Mouse (Mus musculus): ENCODE measurements around the gene Dph7. TPM values are rescaled to one million over a fixed set of nuclear protein-coding genes. Genes with fewer than 3 reads are reported as not detected.
"Not testable (repeated sequence)": the region's sequence is repeated elsewhere in the genome, so short reads cannot be mapped to it uniquely, and the experiment has no call there.

Dph7 gene
- polyA plus RNA-seq, 1 experiment from 2014 or later, result 44.9 TPM

- no peaks in the 10 kb centered on the region for H3K9me3 ChIP-seq (ENCODE audit: control insufficient read depth, low read length)
- H3K4me2 ChIP-seq (ENCODE audit: low read length), result no peak overlapping the region
- ATAC-seq, result no peak
- no peak overlapping the region for H3K27ac ChIP-seq (ENCODE audit: low read length)
- H3K4me3 ChIP-seq (replicated peaks; ENCODE audit: low read length), result no peak overlapping the region
- no peaks in the 10 kb centered on the region for H3K27me3 ChIP-seq (replicated peaks; ENCODE audit: control insufficient read depth, insufficient read depth, low read length)
- H3K4me1 ChIP-seq (replicated peaks; ENCODE audit: control insufficient read depth, insufficient read depth, low read length), result no peaks in the 10 kb centered on the region
- WGBS, result 63% methylated on average over 4 of the region's 4 CpGs
- H3K9ac ChIP-seq (replicated peaks; ENCODE audit: low read depth, low read length), result no peak overlapping the region
- H3K36me3 ChIP-seq (ENCODE audit: control insufficient read depth, insufficient read depth), result no peaks in the 10 kb centered on the region
These were observed 34.3 kb upstream of the Dph7 start for GRCm38 (mm10) chr2:24927810-24928479.

GRCm38 (mm10) chr2:24929119-24929518 is 33.1 kb upstream of the Dph7 start:
- 69% methylated on average over 2 of the region's 2 CpGs for WGBS
- Histone ChIP-seq H3K36me3 (ENCODE audit: control insufficient read depth, insufficient read depth) (no peaks in the 10 kb centered on the region), H3K4me1 (replicated peaks; ENCODE audit: control insufficient read depth, insufficient read depth, low read length) (peaks cover 6% of the 10 kb centered on the region), H3K4me3 (replicated peaks; ENCODE audit: low read length) (no peak overlapping the region), H3K27me3 (replicated peaks; ENCODE audit: control insufficient read depth, insufficient read depth, low read length) (no peaks in the 10 kb centered on the region), H3K27ac (ENCODE audit: low read length) (no peak overlapping the region), H3K9me3 (ENCODE audit: control insufficient read depth, low read length) (no peaks in the 10 kb centered on the region), H3K4me2 (ENCODE audit: low read length) (no peak overlapping the region), H3K9ac (replicated peaks; ENCODE audit: low read depth, low read length) (no peak overlapping the region)
- ATAC-seq, result no peak

- Histone ChIP-seq H3K9ac (replicated peaks; ENCODE audit: low read depth, low read length) (no peak overlapping the region), H3K27ac (ENCODE audit: low read length) (no peak overlapping the region), H3K36me3 (ENCODE audit: control insufficient read depth, insufficient read depth) (no peaks in the 10 kb centered on the region), H3K4me2 (ENCODE audit: low read length) (no peak overlapping the region), H3K4me3 (replicated peaks; ENCODE audit: low read length) (no peak overlapping the region), H3K27me3 (replicated peaks; ENCODE audit: control insufficient read depth, insufficient read depth, low read length) (no peaks in the 10 kb centered on the region), H3K4me1 (replicated peaks; ENCODE audit: control insufficient read depth, insufficient read depth, low read length) (peaks cover 7% of the 10 kb centered on the region), H3K9me3 (ENCODE audit: control insufficient read depth, low read length) (no peaks in the 10 kb centered on the region)
- no peak for ATAC-seq
- 91% methylated on average over 5 of the region's 5 CpGs for WGBS
These were observed 32.6 kb upstream of the Dph7 start for GRCm38 (mm10) chr2:24929593-24929992.

- H3K27me3 ChIP-seq (replicated peaks; ENCODE audit: control insufficient read depth, insufficient read depth, low read length), result no peaks in the 10 kb centered on the region
- 5% methylated on average over 19 of the region's 19 CpGs for WGBS
- H3K27ac ChIP-seq (ENCODE audit: low read length), result no peak overlapping the region
- H3K9ac ChIP-seq (replicated peaks; ENCODE audit: low read depth, low read length), result peak overlapping the region; percentile 66
- H3K4me3 ChIP-seq (replicated peaks; ENCODE audit: low read length), result peak overlapping the region; percentile 57
- peak; percentile 58 for ATAC-seq
- H3K4me1 ChIP-seq (replicated peaks; ENCODE audit: control insufficient read depth, insufficient read depth, low read length), result peaks cover 11% of the 10 kb centered on the region
- H3K36me3 ChIP-seq (ENCODE audit: control insufficient read depth, insufficient read depth), result no peaks in the 10 kb centered on the region
- H3K9me3 ChIP-seq (ENCODE audit: control insufficient read depth, low read length), result no peaks in the 10 kb centered on the region
- H3K4me2 ChIP-seq (ENCODE audit: low read length), result peak overlapping the region; percentile 80
These were observed 27.7 kb upstream of the Dph7 start for GRCm38 (mm10) chr2:24934441-24934963.

GRCm38 (mm10) chr2:24935057-24935796 is 27.0 kb upstream of the Dph7 start, which contains the start of gene Arrdc1:
Gene Arrdc1 (minus strand): TSS chr2:24935252.
- under 1% methylated on average over 48 of the region's 49 CpGs for WGBS
- no peaks in the 10 kb centered on the region for H3K36me3 ChIP-seq (ENCODE audit: control insufficient read depth, insufficient read depth)

GRCm38 (mm10) chr2:24942092-24942491 is 20.1 kb upstream of the Dph7 start:
- no peak overlapping the region for H3K9ac ChIP-seq (replicated peaks; ENCODE audit: low read depth, low read length)
- H3K4me3 ChIP-seq (replicated peaks; ENCODE audit: low read length), result no peak overlapping the region
- no peaks in the 10 kb centered on the region for H3K4me1 ChIP-seq (replicated peaks; ENCODE audit: control insufficient read depth, insufficient read depth, low read length)
- H3K9me3 ChIP-seq (ENCODE audit: control insufficient read depth, low read length), result no peaks in the 10 kb centered on the region
- H3K27ac ChIP-seq (ENCODE audit: low read length), result no peak overlapping the region
- WGBS, result 77% methylated on average over 4 of the region's 4 CpGs
- no peaks in the 10 kb centered on the region for H3K27me3 ChIP-seq (replicated peaks; ENCODE audit: control insufficient read depth, insufficient read depth, low read length)
- H3K36me3 ChIP-seq (ENCODE audit: control insufficient read depth, insufficient read depth), result no peaks in the 10 kb centered on the region
- H3K4me2 ChIP-seq (ENCODE audit: low read length), result no peak overlapping the region
- ATAC-seq, result no peak

More at GRCm38 (mm10) chr2:24935057-24935796, 27.0 kb upstream of the Dph7 start, which contains the start of gene Arrdc1:
- H3K9me3 ChIP-seq (ENCODE audit: control insufficient read depth, low read length), result no peaks in the 10 kb centered on the region
- H3K4me2 ChIP-seq (ENCODE audit: low read length), result peak within 1 kb of the TSS; percentile 80
- peak within 1 kb of the TSS; percentile 57 for H3K4me3 ChIP-seq (replicated peaks; ENCODE audit: low read length)
- peak; percentile 92 for ATAC-seq
- peaks cover 11% of the 10 kb centered on the region for H3K4me1 ChIP-seq (replicated peaks; ENCODE audit: control insufficient read depth, insufficient read depth, low read length)
- H3K27ac ChIP-seq (ENCODE audit: low read length), result no peak within 1 kb of the TSS
- H3K9ac ChIP-seq (replicated peaks; ENCODE audit: low read depth, low read length), result peak within 1 kb of the TSS; percentile 66
- no peaks in the 10 kb centered on the region for H3K27me3 ChIP-seq (replicated peaks; ENCODE audit: control insufficient read depth, insufficient read depth, low read length)

GRCm38 (mm10) chr2:24944304-24944703 is 17.9 kb upstream of the Dph7 start:
- H3K9ac ChIP-seq (replicated peaks; ENCODE audit: low read depth, low read length); H3K27ac ChIP-seq (ENCODE audit: low read length); H3K4me3 ChIP-seq (replicated peaks; ENCODE audit: low read length); H3K36me3 ChIP-seq (ENCODE audit: control insufficient read depth, insufficient read depth); H3K4me1 ChIP-seq (replicated peaks; ENCODE audit: control insufficient read depth, insufficient read depth, low read length); ATAC-seq; H3K27me3 ChIP-seq (replicated peaks; ENCODE audit: control insufficient read depth, insufficient read depth, low read length); H3K4me2 ChIP-seq (ENCODE audit: low read length); H3K9me3 ChIP-seq (ENCODE audit: control insufficient read depth, low read length): not testable (repeated sequence)
- 37% methylated on average over 2 of the region's 2 CpGs for WGBS

- no peaks in the 10 kb centered on the region for H3K9me3 ChIP-seq (ENCODE audit: control insufficient read depth, low read length)
- peak within 1 kb of the TSS; percentile 92 for H3K9ac ChIP-seq (replicated peaks; ENCODE audit: low read depth, low read length)
- peak within 1 kb of the TSS; percentile 98 for H3K4me2 ChIP-seq (ENCODE audit: low read length)
- ATAC-seq, result peak; percentile 98
- peaks cover 14% of the 10 kb centered on the region; the same call in 1 of the 2 replicates for H3K36me3 ChIP-seq (ENCODE audit: control insufficient read depth, insufficient read depth)
- H3K4me3 ChIP-seq (replicated peaks; ENCODE audit: low read length), result peak within 1 kb of the TSS; percentile 97
- H3K27me3 ChIP-seq (replicated peaks; ENCODE audit: control insufficient read depth, insufficient read depth, low read length), result no peaks in the 10 kb centered on the region
- peaks cover 17% of the 10 kb centered on the region for H3K4me1 ChIP-seq (replicated peaks; ENCODE audit: control insufficient read depth, insufficient read depth, low read length)
- under 1% methylated on average over 103 of the region's 108 CpGs for WGBS
- peak within 1 kb of the TSS; percentile 73 for H3K27ac ChIP-seq (ENCODE audit: low read length)
These were observed 12.6 kb upstream of the Dph7 start, which contains the start of gene Zmynd19 for GRCm38 (mm10) chr2:24949421-24950188. Gene Zmynd19 (plus strand): TSS chr2:24949792.

GRCm38 (mm10) chr2:24950189-24950535 is 12.0 kb upstream of the Dph7 start:
- ATAC-seq, result 0 out of 2 replicates have a peak, but pooled peaks have one; percentile 1
- Histone ChIP-seq H3K4me1 (replicated peaks; ENCODE audit: control insufficient read depth, insufficient read depth, low read length) (peaks cover 17% of the 10 kb centered on the region), H3K27ac (ENCODE audit: low read length) (peak overlapping the region; percentile 41; the same call in 1 of the 2 replicates), H3K27me3 (replicated peaks; ENCODE audit: control insufficient read depth, insufficient read depth, low read length) (no peaks in the 10 kb centered on the region), H3K9ac (replicated peaks; ENCODE audit: low read depth, low read length) (peak overlapping the region; percentile 92), H3K4me3 (replicated peaks; ENCODE audit: low read length) (peak overlapping the region; percentile 97), H3K9me3 (ENCODE audit: control insufficient read depth, low read length) (no peaks in the 10 kb centered on the region), H3K36me3 (ENCODE audit: control insufficient read depth, insufficient read depth) (peaks cover 20% of the 10 kb centered on the region; the same call in 1 of the 2 replicates), H3K4me2 (ENCODE audit: low read length) (peak overlapping the region; percentile 98)
- WGBS, result under 1% methylated on average over 28 of the region's 31 CpGs

Measured in forebrain, embryonic 16.5 days (tissue).